Comparison of ENCODE assay signal across 15 mouse cellular contexts in the genomic region with DNA sequence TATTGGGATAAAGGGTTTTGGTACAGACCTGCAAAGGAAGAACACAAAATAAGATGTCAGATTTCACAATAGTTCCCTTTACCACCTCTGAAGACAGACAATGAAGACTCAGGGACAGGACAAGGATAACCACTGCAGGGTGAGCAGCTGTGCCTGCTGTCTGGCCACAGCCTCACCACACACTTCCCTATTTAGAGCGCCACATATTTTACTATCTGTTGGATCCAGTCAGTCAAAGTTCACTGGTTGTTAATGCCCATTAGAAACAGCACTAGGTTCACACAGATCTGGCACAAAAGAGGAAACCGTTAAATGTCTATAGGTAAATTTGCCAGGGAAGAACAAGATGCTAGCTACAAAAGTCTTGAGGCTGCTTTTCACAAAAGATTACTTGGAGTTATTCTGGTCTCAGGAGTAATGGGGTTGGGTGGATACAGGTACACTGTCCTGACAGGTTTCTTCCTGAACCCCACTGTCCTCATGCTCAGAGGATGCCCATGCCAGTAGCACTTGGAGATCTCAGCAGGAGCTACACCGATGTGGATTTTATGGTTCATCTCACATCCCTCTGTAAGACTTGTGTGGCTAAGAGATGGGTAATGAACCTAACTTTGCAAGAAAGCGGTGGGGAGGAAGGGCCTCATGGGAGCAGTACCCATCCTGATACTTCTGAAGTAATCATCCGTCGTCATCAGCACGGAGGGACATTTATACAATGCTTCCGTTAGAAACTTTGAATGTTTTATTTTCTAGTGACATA. TPM values are rescaled to one million over a fixed set of nuclear protein-coding genes. Genes with fewer than 3 reads are reported as not detected.
A peak's percentile ranks its signal among the peaks of the same experiment; 100 is the strongest.
DNase-seq lines count a peak whose midpoint lies in the region; ATAC-seq and TF ChIP-seq lines count a peak whose summit lies in the region.
"Had no signal": no experiment of that assay in that cellular context is flagged by ENCODE, and none has a peak within 500 bp of the region (broad histone marks: within the 10 kb centered on the region; RNA-seq: fewer than 3 reads in every experiment).

No protein-coding gene starts in this region.

- H3K27me3 ChIP-seq in midbrain, embryonic 11.5 days (ENCODE audit: control insufficient read depth, insufficient read depth, low read length): no peaks in the 10 kb centered on the region
- H3K27me3 ChIP-seq in midbrain, postnatal 0 days (ENCODE audit: insufficient read depth, low read length): no peaks in the 10 kb centered on the region
- H3K27me3 ChIP-seq in forebrain, embryonic 14.5 days (replicated peaks; ENCODE audit: control insufficient read depth, insufficient read depth, low read length): no peaks in the 10 kb centered on the region
- no peaks in the 10 kb centered on the region for H3K27me3 ChIP-seq in splenic B cell, adult 2 months (ENCODE audit: control insufficient read depth, insufficient read depth, low read length, poor library complexity, severe bottlenecking)
- H3K27me3 ChIP-seq: stomach, embryonic 15.5 days had no signal

- 0 out of 2 replicates have a peak, but pooled peaks cover 2% of the 10 kb centered on the region for H3K4me1 ChIP-seq in midbrain, embryonic 11.5 days (ENCODE audit: control insufficient read depth, insufficient read depth, low read length)
- no peaks in the 10 kb centered on the region for H3K4me1 ChIP-seq in midbrain, postnatal 0 days (ENCODE audit: insufficient read depth, low read length)
- H3K4me1 ChIP-seq in forebrain, embryonic 14.5 days (ENCODE audit: control insufficient read depth, insufficient read depth, low read length): no peaks in the 10 kb centered on the region

- H3K27ac ChIP-seq in midbrain, embryonic 11.5 days (ENCODE audit: low read depth, low read length): no peak overlapping the region
- H3K27ac ChIP-seq in midbrain, postnatal 0 days (ENCODE audit: low read depth, low read length): no peak overlapping the region
- H3K27ac ChIP-seq in forebrain, embryonic 14.5 days (ENCODE audit: low read depth, low read length): no peak overlapping the region
- H3K27ac ChIP-seq: stomach, embryonic 15.5 days had no signal

- no peaks in the 10 kb centered on the region for H3K9me3 ChIP-seq in midbrain, embryonic 11.5 days (ENCODE audit: control insufficient read depth, low read length)
- H3K9me3 ChIP-seq in midbrain, postnatal 0 days (ENCODE audit: low read length): no peaks in the 10 kb centered on the region
- H3K9me3 ChIP-seq in forebrain, embryonic 14.5 days (replicated peaks; ENCODE audit: control insufficient read depth, low read length): no peaks in the 10 kb centered on the region
- H3K9me3 ChIP-seq: stomach, embryonic 15.5 days had no signal

- no peak for DNase-seq in midbrain, embryonic 11.5 days (ENCODE audit: low spot score, missing footprints)
- no peak for DNase-seq in midbrain, postnatal 0 days (ENCODE audit: low spot score)
- DNase-seq in forebrain, embryonic 14.5 days (ENCODE audit: low spot score): no peak
- DNase-seq in lung, postnatal 36 days: peak; percentile 37
- peak; percentile 21 for DNase-seq in splenic B cell, adult 2 months (ENCODE audit: low read depth, low spot score)
- no peak for DNase-seq in cerebellum, postnatal 36 days
- DNase-seq in ovary, postnatal 10 days (ENCODE audit: low spot score): no peak
- DNase-seq: layer of hippocampus, postnatal 36 days had no signal

- ATAC-seq in midbrain, embryonic 11.5 days (ENCODE audit: low FRiP score): peak; percentile 41; the same call in 1 of the 2 replicates
- ATAC-seq in midbrain, postnatal 0 days (ENCODE audit: low FRiP score): no peak
- ATAC-seq in forebrain, embryonic 14.5 days: peak; percentile 43

- no peak overlapping the region for H3K9ac ChIP-seq in midbrain, embryonic 11.5 days (ENCODE audit: low read length)
- no peak overlapping the region for H3K9ac ChIP-seq in midbrain, postnatal 0 days (replicated peaks; ENCODE audit: low read length, poor library complexity, severe bottlenecking)
- H3K9ac ChIP-seq in forebrain, embryonic 14.5 days (ENCODE audit: low read length): no peak overlapping the region
- H3K9ac ChIP-seq: stomach, embryonic 15.5 days had no signal

- H3K4me3 ChIP-seq in midbrain, embryonic 11.5 days (ENCODE audit: low read depth, low read length): no peak overlapping the region
- no peak overlapping the region for H3K4me3 ChIP-seq in midbrain, postnatal 0 days (ENCODE audit: low read depth, low read length)
- H3K4me3 ChIP-seq in forebrain, embryonic 14.5 days (ENCODE audit: low read depth, low read length): no peak overlapping the region
- H3K4me3 ChIP-seq: stomach, embryonic 15.5 days had no signal

- WGBS in midbrain, embryonic 11.5 days: 53% methylated on average over 8 of the region's 8 CpGs
- 50% methylated on average over 8 of the region's 8 CpGs for WGBS in midbrain, postnatal 0 days
- 48% methylated on average over 8 of the region's 8 CpGs for WGBS in forebrain, embryonic 14.5 days

- no peak overlapping the region for H3K4me2 ChIP-seq in midbrain, embryonic 11.5 days
- H3K4me2 ChIP-seq in midbrain, postnatal 0 days (ENCODE audit: low read depth, low read length, poor library complexity, severe bottlenecking): no peak overlapping the region
- no peak overlapping the region for H3K4me2 ChIP-seq in forebrain, embryonic 14.5 days (ENCODE audit: low read length)
- H3K4me2 ChIP-seq: stomach, embryonic 15.5 days had no signal

- no peaks in the 10 kb centered on the region for H3K36me3 ChIP-seq in midbrain, embryonic 11.5 days (ENCODE audit: control insufficient read depth, insufficient read depth, low read length)
- no peaks in the 10 kb centered on the region for H3K36me3 ChIP-seq in midbrain, postnatal 0 days (ENCODE audit: insufficient read depth, low read length)
- H3K36me3 ChIP-seq in forebrain, embryonic 14.5 days (ENCODE audit: control insufficient read depth, insufficient read depth, low read length): no peaks in the 10 kb centered on the region
- no peaks in the 10 kb centered on the region for H3K36me3 ChIP-seq in splenic B cell, adult 2 months (ENCODE audit: control insufficient read depth, insufficient read depth, low read length, poor library complexity, severe bottlenecking)
- H3K36me3 ChIP-seq: stomach, embryonic 15.5 days had no signal

- TF ChIP-seq CTCF in midbrain, postnatal 0 days (IDR thresholded peaks at IDR 0.05): no peak

RNA-seq across cellular contexts. Expression of a gene that starts 38.6 kb away (rescaled TPM):
- polyA plus RNA-seq in midbrain, embryonic 11.5 days (2014; fragmentation: Nextera tagmentation; extraction: Ambion mirVana): not detected in 2 replicates
- not detected in 2 replicates for total RNA-seq in midbrain, postnatal 0 days (2014; rRNA removed)
- polyA plus RNA-seq in midbrain, postnatal 0 days (2015; fragmentation: Nextera tagmentation; extraction: Ambion mirVana): not detected in 2 replicates
- not detected in 2 replicates for polyA plus RNA-seq in forebrain, embryonic 14.5 days (2014; fragmentation: Nextera tagmentation; extraction: Ambion mirVana)
- total RNA-seq: adrenal gland, adult 18-20 months; ES-E14; gastrocnemius, postnatal 14 days; layer of hippocampus, postnatal 36 days had no signal
- polyA plus RNA-seq: embryonic facial prominence, embryonic 14.5 days; heart, postnatal 0 days; kidney, embryonic 14.5 days; stomach, embryonic 15.5 days had no signal

RNA-seq across cellular contexts. Expression of a gene that starts 56.7 kb away (rescaled TPM):
- polyA plus RNA-seq in midbrain, embryonic 11.5 days (2014; fragmentation: Nextera tagmentation; extraction: Ambion mirVana): 292 and 312 TPM in 2 replicates
- 213 and 269 TPM in 2 replicates for total RNA-seq in midbrain, postnatal 0 days (2014; rRNA removed)
- polyA plus RNA-seq in midbrain, postnatal 0 days (2015; fragmentation: Nextera tagmentation; extraction: Ambion mirVana): 276 and 301 TPM in 2 replicates
- 541 and 574 TPM in 2 replicates for polyA plus RNA-seq in forebrain, embryonic 14.5 days (2014; fragmentation: Nextera tagmentation; extraction: Ambion mirVana)

RNA-seq across cellular contexts. Expression of a gene that starts 57.7 kb away (rescaled TPM):
- 30.9 and 33.8 TPM in 2 replicates for polyA plus RNA-seq in midbrain, embryonic 11.5 days (2014; fragmentation: Nextera tagmentation; extraction: Ambion mirVana)
- total RNA-seq in midbrain, postnatal 0 days (2014; rRNA removed): 64.6 and 81.2 TPM in 2 replicates
- polyA plus RNA-seq in midbrain, postnatal 0 days (2015; fragmentation: Nextera tagmentation; extraction: Ambion mirVana): 87.2 and 88.5 TPM in 2 replicates
- 55.4 and 70.3 TPM in 2 replicates for polyA plus RNA-seq in forebrain, embryonic 14.5 days (2014; fragmentation: Nextera tagmentation; extraction: Ambion mirVana)

Comparison
In these comparisons a context has a peak if more than half of its experiments do, and no peak if none do; other contexts are left out.
1. DNase-seq: peak in lung, postnatal 36 days (single experiment) and splenic B cell, adult 2 months (single experiment); none in midbrain, embryonic 11.5 days (single experiment), midbrain, postnatal 0 days (single experiment), forebrain, embryonic 14.5 days (single experiment), cerebellum, postnatal 36 days (0 of 2) and ovary, postnatal 10 days (single experiment).